Mouse (Mus musculus) intestine, embryonic 15.5 days (tissue): ENCODE data around the gene Pla2g4e. TPM values are rescaled to one million over a fixed set of nuclear protein-coding genes. Genes with fewer than 3 reads are reported as not detected.

ENCODE experiments used
- ATAC-seq: fragments of 200-750 bp; cut with Nextera tagmentation; 2 replicates; pipeline ENCODE4 v1.8.0; 2017; ENCODE audit warnings: moderate TSS enrichment, moderate library complexity
- H3K27ac ChIP-seq: fragments of 300-500 bp; sonication (generic); 2 replicates; pipeline ENCODE4 v1.5.1; 2015; ENCODE audit warnings: mild to moderate bottlenecking, inconsistent platforms
- H3K27me3 ChIP-seq: fragments of 300-500 bp; sonication (generic); replicated peaks from 2 replicates; pipeline ENCODE4 v1.6.1; 2015; ENCODE audit warnings: inconsistent platforms
- H3K36me3 ChIP-seq: fragments of 300-500 bp; sonication (generic); 2 replicates; pipeline ENCODE4 v1.6.1; 2015; ENCODE audit warnings: inconsistent platforms
- H3K4me1 ChIP-seq: fragments of 300-500 bp; sonication (generic); replicated peaks from 2 replicates; pipeline ENCODE4 v1.6.1; 2015; ENCODE audit warnings: inconsistent platforms
- H3K4me2 ChIP-seq: fragments of 300-500 bp; sonication (generic); replicated peaks from 2 replicates; pipeline ENCODE4 v1.6.1; 2015; ENCODE audit warnings: mild to moderate bottlenecking, inconsistent platforms
- H3K4me3 ChIP-seq: fragments of 300-500 bp; sonication (generic); replicated peaks from 2 replicates; pipeline ENCODE4 v1.5.1; 2015; ENCODE audit warnings: inconsistent platforms
- H3K9ac ChIP-seq: fragments of 300-500 bp; sonication (generic); 2 replicates; pipeline ENCODE4 v1.6.1; 2015; ENCODE audit warnings: inconsistent platforms
- H3K9me3 ChIP-seq: fragments of 300-500 bp; sonication (generic); 2 replicates; pipeline ENCODE4 v1.6.1; 2016; ENCODE audit warnings: inconsistent platforms
- WGBS: fragments of 180-500 bp; shearing (Covaris S2); methylation state at CpG from one replicate; pipeline ENCODE4 v1.1.7; 2015; 5-methylcytosine and 5-hydroxymethylcytosine counted together
- polyA plus RNA-seq: library from polyadenylated mRNA; unstranded; fragments of >200 nt; fragmentation: Nextera tagmentation; extraction: Ambion mirVana; gene quantifications from 2 replicates; pipeline ENCODE4 v1.2.1, GENCODE M21; 2015

Gene Pla2g4e
- 0.06 and 0.09 TPM in 2 replicates for polyA plus RNA-seq

DNA sequence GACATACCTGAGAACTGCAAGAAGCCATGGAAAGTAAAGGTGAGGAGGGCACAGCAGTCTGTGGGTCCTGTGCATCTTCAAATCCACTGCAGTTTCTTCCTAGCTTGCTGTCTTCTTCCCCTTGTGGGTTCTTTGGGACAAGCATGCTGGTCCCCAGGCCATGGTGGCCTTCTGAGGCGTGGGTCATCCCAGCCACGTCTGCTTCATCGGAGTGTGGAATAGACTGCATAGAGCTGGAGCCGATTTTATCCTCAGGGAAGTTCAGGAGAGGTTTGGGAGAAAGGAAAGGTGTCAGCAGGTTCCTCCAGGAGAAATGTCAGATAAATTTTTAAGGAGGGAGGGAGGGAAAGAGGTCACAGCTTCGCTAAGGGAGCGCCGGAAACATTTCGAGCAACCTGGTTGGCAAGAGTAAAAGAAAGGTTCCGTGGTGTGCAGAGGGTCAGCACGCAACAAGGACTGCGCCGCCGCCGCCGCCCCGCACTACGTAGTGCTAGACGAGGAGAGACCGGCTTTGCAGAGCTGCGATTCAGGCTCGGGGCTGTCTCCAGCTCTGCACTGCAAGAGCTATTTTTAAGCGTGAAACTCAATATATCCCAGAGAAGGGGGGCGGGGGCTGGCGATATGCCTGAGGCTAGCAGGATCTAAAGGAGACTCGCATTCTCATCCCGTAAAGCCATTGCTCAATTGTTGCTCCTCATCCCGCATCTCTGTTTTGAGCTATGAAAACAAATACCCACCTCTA lies at the start of gene Pla2g4e:
TSS of gene Pla2g4e (minus strand) at position 657 of the 742 bp plus-strand sequence.
- ATAC-seq = 0 out of 2 replicates have a peak, but pooled peaks have one; percentile 36
- Histone ChIP-seq H3K4me3 (peak within 1 kb of the TSS; percentile 35), H3K4me1 (0 out of 2 replicates have a peak, but pooled peaks cover 4% of the 10 kb centered on the region), H3K9me3 (no peaks in the 10 kb centered on the region), H3K4me2 (peak within 1 kb of the TSS; percentile 75), H3K27ac (no peak within 1 kb of the TSS), H3K27me3 (peaks cover 23% of the 10 kb centered on the region), H3K9ac (peak within 1 kb of the TSS; percentile 28), H3K36me3 (no peaks in the 10 kb centered on the region)
- 4% methylated on average over 27 of the region's 27 CpGs for WGBS

DNA sequence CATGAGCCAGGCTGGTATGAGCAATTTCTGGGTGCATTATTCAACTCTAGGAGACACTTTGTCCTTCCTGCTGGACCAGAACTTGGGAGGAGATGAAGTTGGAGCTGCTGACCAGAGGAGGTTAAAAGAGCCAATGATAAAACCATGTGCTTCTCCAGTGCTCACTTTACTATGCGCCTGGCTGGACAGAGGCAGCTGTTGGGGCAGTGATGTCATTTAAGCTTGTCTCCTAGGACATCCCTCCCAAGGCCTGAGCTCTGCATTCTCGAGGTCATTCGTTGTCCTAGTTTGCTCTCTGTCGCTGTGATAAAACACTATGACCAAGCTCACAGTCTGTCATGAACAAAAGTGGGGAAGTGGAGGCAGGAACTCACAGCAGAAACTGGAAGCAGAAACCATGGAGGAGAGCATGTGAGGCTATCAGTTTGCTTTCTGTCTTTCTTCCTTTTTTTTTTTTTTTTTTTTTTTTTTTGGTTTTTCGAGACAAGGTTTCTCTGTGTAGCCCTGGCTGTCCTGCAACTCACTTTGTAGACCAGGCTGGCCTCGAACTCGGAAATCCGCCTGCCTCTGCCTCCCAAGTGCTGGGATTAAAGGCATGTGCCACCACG lies 46.4 kb upstream of the Pla2g4e start:
- H3K4me1 ChIP-seq = no peaks in the 10 kb centered on the region
- H3K9me3 ChIP-seq = no peaks in the 10 kb centered on the region
- no peak for ATAC-seq
- H3K4me2 ChIP-seq = no peak overlapping the region
- no peak overlapping the region for H3K9ac ChIP-seq
- no peak overlapping the region for H3K4me3 ChIP-seq
- no peaks in the 10 kb centered on the region for H3K27me3 ChIP-seq
- no peaks in the 10 kb centered on the region for H3K36me3 ChIP-seq
- no peak overlapping the region for H3K27ac ChIP-seq
- 86% methylated on average over 8 of the region's 9 CpGs for WGBS

GRCm38 (mm10) chr2:120288995-120289394 lies 43.9 kb upstream of the Pla2g4e start, which contains the start of gene Pla2g4d:
TSS of gene Pla2g4d (minus strand) at chr2:120289197.
- no peaks in the 10 kb centered on the region for H3K27me3 ChIP-seq
- H3K4me1 ChIP-seq = no peaks in the 10 kb centered on the region
- H3K27ac ChIP-seq = no peak within 1 kb of the TSS
- no peak within 1 kb of the TSS for H3K4me3 ChIP-seq
- no peak within 1 kb of the TSS for H3K9ac ChIP-seq
- H3K9me3 ChIP-seq = no peaks in the 10 kb centered on the region
- ATAC-seq = no peak
- H3K36me3 ChIP-seq = no peaks in the 10 kb centered on the region
- 69% methylated on average over 5 of the region's 5 CpGs for WGBS
- H3K4me2 ChIP-seq = no peak within 1 kb of the TSS

DNA sequence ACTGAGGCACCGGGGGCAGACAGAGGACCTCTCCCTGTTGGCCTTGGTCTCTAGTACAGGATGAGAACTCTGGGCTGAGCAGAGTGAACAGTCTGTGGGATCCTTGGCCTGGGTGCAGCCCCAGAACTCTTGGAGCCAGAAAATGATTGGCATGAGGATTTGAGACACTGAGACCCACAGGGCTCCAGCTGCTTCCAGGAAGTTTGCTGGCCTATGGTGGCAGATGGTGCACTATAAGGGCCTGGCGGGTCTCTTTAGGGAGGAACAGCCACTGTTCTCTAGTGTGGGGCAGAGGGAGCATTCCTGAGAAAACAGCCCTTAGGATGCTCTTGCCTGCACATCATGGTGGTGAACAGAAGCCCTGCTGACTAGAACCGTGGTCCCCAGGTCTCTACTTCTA lies 43.3 kb upstream of the Pla2g4e start:
- no peak overlapping the region for H3K9ac ChIP-seq
- H3K27me3 ChIP-seq = no peaks in the 10 kb centered on the region
- no peak overlapping the region for H3K4me3 ChIP-seq
- H3K36me3 ChIP-seq = no peaks in the 10 kb centered on the region
- H3K4me2 ChIP-seq = no peak overlapping the region
- 88% methylated on average over 3 of the region's 3 CpGs for WGBS
- no peak overlapping the region for H3K27ac ChIP-seq
- no peaks in the 10 kb centered on the region for H3K9me3 ChIP-seq
- no peak for ATAC-seq
- H3K4me1 ChIP-seq = no peaks in the 10 kb centered on the region

- ATAC-seq = no peak
- Histone ChIP-seq H3K4me3 (no peak overlapping the region), H3K4me1 (no peaks in the 10 kb centered on the region), H3K27me3 (no peaks in the 10 kb centered on the region), H3K4me2 (no peak overlapping the region), H3K9ac (no peak overlapping the region), H3K9me3 (no peaks in the 10 kb centered on the region), H3K27ac (no peak overlapping the region), H3K36me3 (no peaks in the 10 kb centered on the region)
- 78% methylated on average over 4 of the region's 4 CpGs for WGBS
Observed at GRCm38 (mm10) chr2:120285639-120286038, 40.5 kb upstream of the Pla2g4e start.

DNA sequence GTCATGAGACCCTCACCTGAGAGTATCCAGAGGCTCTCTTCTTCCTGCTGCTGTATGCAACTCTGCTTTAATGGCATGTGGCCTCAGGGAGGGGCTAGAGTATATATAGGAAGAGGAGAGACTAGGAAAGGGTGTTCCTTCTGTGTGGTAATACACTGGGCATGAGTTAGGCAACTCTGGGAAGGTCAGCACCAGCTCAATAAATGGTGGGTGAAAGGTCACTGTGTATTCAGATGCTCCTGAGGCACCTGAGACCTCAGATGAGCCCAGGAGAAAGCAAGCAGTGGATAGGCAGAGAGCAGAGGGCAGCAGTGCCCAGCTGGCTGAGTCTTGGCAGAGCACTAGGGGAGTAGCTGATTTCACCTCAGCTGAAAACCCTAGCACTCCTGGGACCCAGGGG lies 39.6 kb upstream of the Pla2g4e start:
- no peaks in the 10 kb centered on the region for H3K4me1 ChIP-seq
- H3K4me3 ChIP-seq = no peak overlapping the region
- H3K27me3 ChIP-seq = no peaks in the 10 kb centered on the region
- no peak overlapping the region for H3K4me2 ChIP-seq
- no peaks in the 10 kb centered on the region for H3K36me3 ChIP-seq
- H3K27ac ChIP-seq = no peak overlapping the region
- no peak for ATAC-seq
- H3K9me3 ChIP-seq = no peaks in the 10 kb centered on the region
- no peak overlapping the region for H3K9ac ChIP-seq

GRCm38 (mm10) chr2:120284094-120284493 lies 39.0 kb upstream of the Pla2g4e start:
- no peaks in the 10 kb centered on the region for H3K9me3 ChIP-seq

GRCm38 (mm10) chr2:120283550-120283949 lies 38.4 kb upstream of the Pla2g4e start:
- Histone ChIP-seq H3K27me3 (no peaks in the 10 kb centered on the region), H3K36me3 (no peaks in the 10 kb centered on the region), H3K4me3 (no peak overlapping the region), H3K9ac (no peak overlapping the region), H3K4me2 (no peak overlapping the region), H3K4me1 (no peaks in the 10 kb centered on the region), H3K27ac (no peak overlapping the region), H3K9me3 (no peaks in the 10 kb centered on the region)
- no peak for ATAC-seq
- 41% methylated on average over 6 of the region's 6 CpGs for whole genome bisulfite sequencing

More at GRCm38 (mm10) chr2:120284094-120284493, 39.0 kb upstream of the Pla2g4e start:
- Histone ChIP-seq H3K27me3 (no peaks in the 10 kb centered on the region), H3K4me3 (no peak overlapping the region), H3K9ac (no peak overlapping the region), H3K36me3 (no peaks in the 10 kb centered on the region), H3K4me1 (no peaks in the 10 kb centered on the region), H3K4me2 (no peak overlapping the region), H3K27ac (no peak overlapping the region)
- 80% methylated on average over 5 of the region's 5 CpGs for WGBS
- no peak for ATAC-seq

DNA sequence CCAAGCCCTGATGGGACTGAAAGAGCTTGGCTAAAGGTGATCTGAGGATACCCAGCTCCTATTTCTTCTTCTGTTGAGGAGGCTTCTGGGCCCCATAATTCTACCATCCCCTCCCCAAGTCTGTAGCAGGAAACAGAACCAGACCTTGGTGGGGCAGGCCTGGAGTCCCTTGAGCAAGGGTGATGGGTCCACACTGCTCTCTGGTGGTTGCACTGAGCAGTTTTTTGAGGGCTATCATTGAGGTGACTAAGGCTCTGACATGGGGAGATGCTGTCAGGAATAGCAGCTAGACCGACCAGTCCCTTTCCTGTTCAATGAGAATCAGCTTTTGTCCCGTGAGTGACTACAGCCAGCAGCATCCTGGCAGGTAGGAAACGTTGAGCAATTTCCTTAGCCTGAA lies 36.1 kb upstream of the Pla2g4e start:
- WGBS = 52% methylated on average over 3 of the region's 3 CpGs
- H3K4me1 ChIP-seq = no peaks in the 10 kb centered on the region
- H3K9me3 ChIP-seq = no peaks in the 10 kb centered on the region
- no peak overlapping the region for H3K9ac ChIP-seq
- no peaks in the 10 kb centered on the region for H3K36me3 ChIP-seq
- no peak for ATAC-seq
- H3K27ac ChIP-seq = no peak overlapping the region
- no peak overlapping the region for H3K4me3 ChIP-seq
- H3K4me2 ChIP-seq = no peak overlapping the region
- H3K27me3 ChIP-seq = no peaks in the 10 kb centered on the region

- Histone ChIP-seq H3K4me3 (no peak overlapping the region), H3K4me2 (no peak overlapping the region), H3K27ac (no peak overlapping the region), H3K4me1 (no peaks in the 10 kb centered on the region), H3K36me3 (no peaks in the 10 kb centered on the region), H3K9ac (no peak overlapping the region), H3K9me3 (no peaks in the 10 kb centered on the region), H3K27me3 (no peaks in the 10 kb centered on the region)
- WGBS = 13% methylated on average over 8 of the region's 8 CpGs
- ATAC-seq = no peak
Observed at GRCm38 (mm10) chr2:120279961-120280360, 34.8 kb upstream of the Pla2g4e start.

- Histone ChIP-seq H3K4me2 (no peak overlapping the region), H3K27me3 (no peaks in the 10 kb centered on the region), H3K4me1 (no peaks in the 10 kb centered on the region), H3K9me3 (no peaks in the 10 kb centered on the region), H3K36me3 (no peaks in the 10 kb centered on the region), H3K4me3 (no peak overlapping the region), H3K9ac (no peak overlapping the region), H3K27ac (no peak overlapping the region)
- no peak for ATAC-seq
- WGBS = 79% methylated on average over 4 of the region's 4 CpGs
Observed at GRCm38 (mm10) chr2:120276951-120277350, 31.8 kb upstream of the Pla2g4e start.

- Histone ChIP-seq H3K9me3 (no peaks in the 10 kb centered on the region), H3K4me1 (0 out of 2 replicates have a peak, but pooled peaks cover 5% of the 10 kb centered on the region), H3K27me3 (no peaks in the 10 kb centered on the region), H3K9ac (no peak overlapping the region), H3K36me3 (no peaks in the 10 kb centered on the region), H3K4me2 (peak overlapping the region; percentile 48), H3K4me3 (no peak overlapping the region), H3K27ac (no peak overlapping the region)
- ATAC-seq = peak; percentile 71; the same call in 1 of the 2 replicates
- 5% methylated on average over 9 of the region's 9 CpGs for WGBS
Observed at GRCm38 (mm10) chr2:120268635-120269034, 23.5 kb upstream of the Pla2g4e start.

GRCm38 (mm10) chr2:120265523-120265922 lies 20.4 kb upstream of the Pla2g4e start:
- no peaks in the 10 kb centered on the region for H3K27me3 ChIP-seq
- H3K4me1 ChIP-seq = 0 out of 2 replicates have a peak, but pooled peaks cover 5% of the 10 kb centered on the region
- H3K4me2 ChIP-seq = no peak overlapping the region
- H3K4me3 ChIP-seq = no peak overlapping the region
- ATAC-seq = no peak
- H3K9me3 ChIP-seq = no peaks in the 10 kb centered on the region
- no peak overlapping the region for H3K27ac ChIP-seq
- no peaks in the 10 kb centered on the region for H3K36me3 ChIP-seq
- 73% methylated on average over 6 of the region's 6 CpGs for WGBS
- H3K9ac ChIP-seq = no peak overlapping the region
